Mouse (Mus musculus) cortical plate, adult 2 months (tissue): Measurements from ENCODE around the gene Fgf18.

Experiments
- CTCF ChIP-seq: fragments of 200-500 bp; IDR thresholded peaks from 2 replicates; pipeline ENCODE4 v1.5.1; 2011; ENCODE audit warnings: mild to moderate bottlenecking, control low read depth, low read length; ENCODE audit not compliant: insufficient read depth; ENCODE audit errors: extremely low read depth
- POLR2A ChIP-seq: fragments of 200-500 bp; IDR thresholded peaks from 2 replicates; pipeline ENCODE4 v1.6.1; 2011; ENCODE audit warnings: mild to moderate bottlenecking, low read length, control low read depth; ENCODE audit not compliant: insufficient read depth; ENCODE audit errors: extremely low read depth

GRCm38 (mm10) chr11:33081175-33081574 lies 66.0 kb downstream of the Fgf18 start:
- no peak for TF ChIP-seq CTCF
- no peak for TF ChIP-seq POLR2A
